Mouse (Mus musculus) heart, postnatal 14 days (tissue): ENCODE results near the gene Ssxa1. TPM values are rescaled to one million over a fixed set of nuclear protein-coding genes. Genes with fewer than 3 reads are reported as not detected.
"Not testable (repeated sequence)": the region's sequence is repeated elsewhere in the genome, so short reads cannot be mapped to it uniquely, and the experiment has no call there.

Source experiments
- DNase-seq, 2 experiments: peaks; one replicate each; pipeline ENCODE4 v3.0.0; 2021 to 2022
- intact Hi-C: fragments of 180-260 bp; cut with DNase I; formaldehyde crosslinking; loops from one replicate; pipeline ENCODE4 v1.15.1; 2025
- long read RNA-seq, 2 experiments: library from polyadenylated mRNA; stranded (forward); transcript quantifications; one replicate each; pipeline ENCODE4 v2.0.0; 2021
- total RNA-seq, 2 experiments: library from RNA; stranded (reverse); gene quantifications; 2 replicates each; pipeline ENCODE4 v1.2.3; 2021

The Ssxa1 gene
- total RNA-seq = not detected
- long read RNA-seq, experiment 1 = 0 reads
- long read RNA-seq, experiment 2 = 0 reads

DNA sequence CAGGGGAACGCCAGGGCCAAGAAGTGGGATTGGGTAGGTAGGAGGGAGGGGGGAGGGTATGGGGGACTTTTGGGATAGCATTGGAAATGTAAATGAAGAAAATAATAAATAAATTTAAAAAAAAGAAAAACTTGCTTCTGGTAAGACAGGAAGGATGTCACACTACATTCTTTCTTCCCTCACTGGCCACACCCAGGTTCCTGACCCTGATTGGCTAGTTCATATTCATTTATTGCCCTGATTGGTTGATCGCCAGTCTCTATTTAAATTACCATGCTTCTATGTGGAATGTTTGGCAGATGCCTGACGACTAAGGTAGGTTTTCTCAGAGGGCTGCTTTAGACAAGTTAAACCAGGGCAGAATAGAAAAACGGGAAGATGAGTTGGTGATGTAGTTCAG, at the start of gene Ssxa1:
Gene Ssxa1 (plus strand): TSS at position 301 of the 400 bp plus-strand sequence.
- no peak for DNase-seq
- intact Hi-C loops = no loop called here

DNA sequence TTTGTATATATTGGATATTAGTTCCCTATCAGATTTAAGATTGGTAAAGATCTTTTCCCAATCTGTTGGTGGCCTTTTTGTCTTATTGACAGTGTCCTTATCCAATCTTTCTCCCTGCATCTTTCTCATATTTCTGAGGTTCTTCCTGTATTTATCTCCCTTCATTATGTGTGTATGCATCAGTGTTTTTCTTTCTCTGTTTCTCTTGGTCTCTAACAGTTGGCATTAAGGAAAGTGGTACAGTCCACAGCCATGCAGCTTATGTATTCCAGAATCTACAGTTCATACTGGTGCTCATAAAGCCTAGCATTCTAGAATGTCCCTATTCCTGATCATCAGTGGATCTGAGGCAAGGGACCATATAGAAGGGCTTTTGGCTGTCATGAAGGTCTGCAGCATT, 47.5 kb upstream of the Ssxa1 start, which contains the start of gene Spaca5:
Gene Spaca5 (plus strand): TSS at position 301 of the 400 bp plus-strand sequence.
- intact Hi-C loops = no loop called here
- no peak for DNase-seq

DNA sequence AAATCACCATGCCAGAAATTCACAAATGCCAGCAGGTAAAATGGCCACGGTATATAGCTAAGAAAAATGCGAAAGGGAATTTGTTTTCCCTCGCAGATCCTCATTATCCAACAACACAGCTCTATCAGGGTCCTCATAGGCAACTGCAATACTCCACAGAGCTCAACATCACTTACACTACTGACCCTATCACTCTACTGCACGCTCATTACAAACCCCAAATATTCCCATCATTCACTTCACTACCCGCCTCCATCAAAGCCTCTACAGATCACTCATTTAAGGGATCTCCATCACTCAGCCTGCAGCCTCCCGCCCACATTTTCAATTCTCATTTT, 27.0 kb upstream of the Ssxa1 start:
- no peak for DNase-seq
- intact Hi-C loops = no loop called here

DNA sequence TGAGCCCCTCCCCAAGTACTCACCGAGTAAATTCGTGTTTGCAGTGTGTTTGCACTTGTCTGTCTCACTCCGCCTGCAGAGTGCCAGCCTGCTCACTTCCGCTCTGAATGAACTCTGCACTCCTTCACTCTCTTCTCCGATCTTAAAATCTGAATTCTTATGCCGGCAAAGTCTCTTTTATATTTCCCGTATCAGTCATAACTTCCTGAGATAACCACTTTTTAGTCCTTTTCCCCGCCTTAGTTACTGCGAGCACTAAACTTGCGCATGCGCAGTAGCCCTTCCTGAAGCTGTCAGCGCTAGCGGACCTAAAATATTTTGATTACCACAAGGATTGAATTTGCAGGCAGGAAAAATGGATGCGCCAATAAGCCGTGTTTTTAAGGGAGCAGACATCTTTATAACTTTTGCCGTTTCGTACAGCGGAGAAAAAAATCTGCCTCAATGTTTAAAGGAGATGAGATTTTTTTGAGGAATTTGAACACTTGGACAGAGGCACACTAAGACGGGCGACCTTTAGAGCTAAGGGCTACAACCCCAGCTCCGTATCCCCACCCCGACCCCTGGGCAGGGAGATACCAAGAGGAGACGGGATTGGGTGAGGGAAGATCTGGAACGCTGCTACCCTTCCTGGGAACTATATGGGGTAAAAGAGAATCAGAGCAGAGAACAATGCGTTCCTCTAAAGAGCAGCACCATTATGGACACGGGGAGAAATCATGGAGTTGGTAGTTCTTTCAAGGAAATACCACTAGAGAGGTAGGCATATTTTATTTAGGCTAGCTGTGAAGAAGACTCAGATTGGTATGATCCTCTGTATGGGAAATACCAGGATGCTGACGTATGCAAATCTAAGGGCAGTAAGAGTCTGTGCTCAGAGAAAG, 26.4 kb upstream of the Ssxa1 start, which contains the start of gene Zfp300:
Gene Zfp300 (minus strand): TSS at position 545 of the 884 bp plus-strand sequence.
- intact Hi-C loops = no loop called here

DNA sequence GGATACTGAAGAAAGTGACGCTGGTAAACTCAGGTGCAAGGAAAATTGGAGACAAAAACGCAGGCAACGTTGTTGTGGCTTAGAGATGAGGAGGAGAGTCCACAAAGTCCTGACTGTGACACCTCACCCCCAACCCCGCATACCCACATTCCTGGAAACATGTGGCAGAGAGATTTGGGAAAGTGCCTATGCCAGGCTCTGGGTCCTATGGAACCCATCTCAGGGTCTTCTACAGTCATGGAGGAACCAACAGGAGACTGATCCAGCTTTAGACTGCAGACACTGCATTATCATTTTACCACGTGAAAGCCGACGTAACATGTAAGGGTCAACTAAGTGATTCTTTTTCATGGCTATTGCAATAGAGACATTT, 25.8 kb upstream of the Ssxa1 start:
- no peak for DNase-seq
- intact Hi-C loops = no loop called here

More for the DNA sequence above, 26.4 kb upstream of the Ssxa1 start, which contains the start of gene Zfp300:
- peak; percentile 63 to 65 for DNase-seq

DNA sequence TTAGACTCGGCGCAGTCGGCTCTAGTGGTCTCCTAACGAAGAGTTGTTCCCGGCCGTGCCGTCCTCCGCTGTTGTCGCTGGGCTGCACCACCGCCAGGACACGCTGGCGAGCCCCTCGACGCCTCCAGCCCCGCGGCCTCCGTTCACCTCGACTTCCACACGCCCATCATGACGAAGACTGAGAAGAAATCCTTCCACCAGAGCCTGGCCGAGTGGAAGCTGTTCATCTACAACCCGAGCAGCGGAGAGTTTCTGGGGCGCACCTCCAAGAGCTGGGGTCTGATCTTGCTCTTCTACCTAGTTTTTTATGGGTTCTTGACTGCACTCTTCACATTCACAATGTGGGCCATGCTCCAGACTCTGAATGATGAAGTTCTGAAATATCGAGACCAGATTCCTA, 31.1 kb downstream of the Ssxa1 start:
- DNase-seq, intact Hi-C loops: not testable (repeated sequence)

Other genes with a start within 250 kb of the Ssxa1 start
- gene Timp1, start 245.7 kb upstream of the Ssxa1 start, total RNA-seq = 1 to 10 TPM; 9.1 to 9.7 TPM
- under 1 TPM; 0.32 to 0.45 TPM for gene Syn1, start 194.8 kb upstream of the Ssxa1 start, total RNA-seq
- gene Cfp, start 184.3 kb upstream of the Ssxa1 start, total RNA-seq = 10 to 100 TPM; 12.4 to 13.0 TPM
- gene Elk1, start 165.2 kb upstream of the Ssxa1 start, total RNA-seq = 10 to 100 TPM in 1 of 2 experiments, 1 to 10 TPM in 1; 9.1 to 10.1 TPM
- 10 to 100 TPM; 27.5 to 34.1 TPM for gene Uxt, start 153.8 kb upstream of the Ssxa1 start, total RNA-seq
- gene Zfp182, start 53.5 kb upstream of the Ssxa1 start, total RNA-seq = 1 to 10 TPM; 4.4 to 4.5 TPM
- gene Spaca5, start 47.4 kb upstream of the Ssxa1 start, total RNA-seq = not detected
- under 1 TPM; 0.32 to 0.65 TPM for gene Zfp300, start 26.3 kb upstream of the Ssxa1 start, total RNA-seq
- gene Gm21876, start 59.8 kb downstream of the Ssxa1 start, total RNA-seq = not detected